ENCODE assay signal across 8 mouse cellular contexts in genomic region chr6:53817763-53818174, GRCm38 (mm10). TPM values are rescaled to one million over a fixed set of nuclear protein-coding genes. Genes with fewer than 3 reads are reported as not detected.
DNase-seq lines count a peak whose midpoint lies in the region; ATAC-seq and TF ChIP-seq lines count a peak whose summit lies in the region.

No protein-coding gene starts in this region.

- H3K4me2 ChIP-seq in liver, embryonic 12.5 days, result peak overlapping the region; percentile 66

- no peaks in the 10 kb centered on the region for H3K36me3 ChIP-seq in liver, embryonic 12.5 days

- ATAC-seq in liver, embryonic 12.5 days, result no peak

- H3K9ac ChIP-seq in liver, embryonic 12.5 days, result no peak overlapping the region

- H3K4me3 ChIP-seq in cerebellum, adult 2 months (replicated peaks; ENCODE audit: insufficient read depth, low read depth, low read length), result peak overlapping the region; percentile 48
- H3K4me3 ChIP-seq in liver, embryonic 12.5 days, result peak overlapping the region; percentile 44

- WGBS in cerebellum, adult 2 months, result 19% methylated on average over 33 of the region's 33 CpGs
- 12% methylated on average over 33 of the region's 33 CpGs for WGBS in liver, embryonic 12.5 days (ENCODE audit: insufficient replicate concordance)

- no peaks in the 10 kb centered on the region for H3K9me3 ChIP-seq in liver, embryonic 12.5 days (replicated peaks)

- DNase-seq in cerebellum, adult 2 months, result no peak
- DNase-seq in cerebellum, adult 8-10 months, result no peak
- peak; percentile 28 for DNase-seq in embryo, embryonic 10 days (ENCODE audit: low spot score)
- DNase-seq in heart, postnatal 10 days, result peak; percentile 32 to 40
- DNase-seq in neural tube, embryonic 10.5 days (ENCODE audit: extremely low spot score, low spot score), result peak; percentile 52
- DNase-seq in left cerebral cortex, adult 9 months (ENCODE audit: low spot score in 2 of 2), result no peak
- DNase-seq in thymus, postnatal 25 days, result no peak

- intact Hi-C loops in heart, postnatal 10 days (cut with DNase I), result loop anchor here (1.0 to 2.0 kb wide), 2 partner anchors 15 to 137 kb away; no protein-coding TSS in a partner anchor

- H3K27ac ChIP-seq in cerebellum, adult 2 months (ENCODE audit: insufficient read depth, low read length), result no peak overlapping the region
- H3K27ac ChIP-seq in liver, embryonic 12.5 days, result no peak overlapping the region

- TF ChIP-seq POLR2A in cerebellum, adult 2 months (IDR thresholded peaks at IDR 0.05; ENCODE audit: borderline replicate concordance, insufficient read depth, low read length), result no peak

- TF ChIP-seq CTCF in cerebellum, adult 2 months (IDR thresholded peaks at IDR 0.05; ENCODE audit: borderline replicate concordance, insufficient read depth, low read depth, low read length), result no peak

- no peaks in the 10 kb centered on the region; the same call in 1 of the 2 replicates for H3K27me3 ChIP-seq in cerebellum, adult 2 months (ENCODE audit: control insufficient read depth, insufficient read depth, low read length)
- peaks cover 70% of the 10 kb centered on the region for H3K27me3 ChIP-seq in liver, embryonic 12.5 days (replicated peaks)

- peaks cover 6% of the 10 kb centered on the region for H3K4me1 ChIP-seq in cerebellum, adult 2 months (ENCODE audit: control insufficient read depth, insufficient read depth, low read length)
- peaks cover 22% of the 10 kb centered on the region for H3K4me1 ChIP-seq in liver, embryonic 12.5 days

RNA-seq across cellular contexts. Expression of gene Tril, which starts 2.9 kb away (rescaled TPM):
- polyA plus RNA-seq in cerebellum, adult 2 months (2012; rRNA removed), result 41.9 and 45.2 TPM in 2 replicates
- total RNA-seq in heart, postnatal 10 days (2021), result 10 to 100 TPM; 14.0 to 14.8 TPM
- 1.5 TPM in 2 replicates for polyA plus RNA-seq in liver, embryonic 12.5 days (2016; fragmentation: Nextera tagmentation; extraction: Ambion mirVana)

Comparison
In these comparisons a context has a peak if more than half of its experiments do, and no peak if none do; other contexts are left out.
1. DNase-seq: peak in embryo, embryonic 10 days (single experiment), heart, postnatal 10 days (2 of 2) and neural tube, embryonic 10.5 days (single experiment); none in cerebellum, adult 2 months (0 of 2), cerebellum, adult 8-10 months (single experiment), left cerebral cortex, adult 9 months (0 of 2) and thymus, postnatal 25 days (single experiment).
2. RNA of gene Tril, which starts 2.9 kb away (polyA plus RNA-seq): 41.9 to 45.2 TPM in cerebellum, adult 2 months; 1.5 TPM in liver, embryonic 12.5 days; every median in the first group is over 10 times any median in the second.